Mouse (Mus musculus) hindbrain, embryonic 15.5 days (tissue): ENCODE data around the gene Cd300a. TPM values are rescaled to one million over a fixed set of nuclear protein-coding genes. Genes with fewer than 3 reads are reported as not detected.
A peak's percentile ranks its signal among the peaks of the same experiment; 100 is the strongest.
"Not testable (repeated sequence)": the region's sequence is repeated elsewhere in the genome, so short reads cannot be mapped to it uniquely, and the experiment has no call there.

ENCODE experiments used
- ATAC-seq: fragments of 200-750 bp; cut with Nextera tagmentation; 2 replicates; pipeline ENCODE4 v1.8.0; 2017; ENCODE audit warnings: low read depth, moderate number of reproducible peaks, moderate TSS enrichment; ENCODE audit not compliant: low FRiP score
- H3K27ac ChIP-seq: fragments of 300-500 bp; sonication (generic); replicated peaks from 2 replicates; pipeline ENCODE4 v1.5.1; 2015; ENCODE audit warnings: mild to moderate bottlenecking, inconsistent platforms
- H3K27me3 ChIP-seq: fragments of 300-500 bp; sonication (generic); 2 replicates; pipeline ENCODE4 v1.6.1; 2015; ENCODE audit warnings: control low read depth, inconsistent platforms
- H3K36me3 ChIP-seq: fragments of 300-500 bp; sonication (generic); 2 replicates; pipeline ENCODE4 v1.6.1; 2015; ENCODE audit warnings: control low read depth, inconsistent platforms
- H3K4me1 ChIP-seq: fragments of 300-500 bp; sonication (generic); replicated peaks from 2 replicates; pipeline ENCODE4 v1.6.1; 2015; ENCODE audit warnings: control low read depth, inconsistent platforms
- H3K4me2 ChIP-seq: fragments of 300-500 bp; sonication (generic); 2 replicates; pipeline ENCODE4 v1.6.1; 2015; ENCODE audit warnings: moderate library complexity, mild to moderate bottlenecking, inconsistent platforms
- H3K4me3 ChIP-seq: fragments of 300-500 bp; sonication (generic); 2 replicates; pipeline ENCODE4 v1.5.1; 2015; ENCODE audit warnings: mild to moderate bottlenecking, inconsistent platforms
- H3K9ac ChIP-seq: fragments of 300-500 bp; sonication (generic); 2 replicates; pipeline ENCODE4 v1.6.1; 2015; ENCODE audit warnings: inconsistent platforms
- H3K9me3 ChIP-seq: fragments of 300-500 bp; sonication (generic); 2 replicates; pipeline ENCODE4 v1.6.1; 2016; ENCODE audit warnings: control low read depth, inconsistent platforms
- WGBS: fragments of 180-500 bp; shearing (Covaris S2); methylation state at CpG from one replicate; pipeline ENCODE4 v1.1.7; 2015; 5-methylcytosine and 5-hydroxymethylcytosine counted together
- polyA plus RNA-seq: library from polyadenylated mRNA; unstranded; fragments of >200 nt; fragmentation: Nextera tagmentation; extraction: Ambion mirVana; gene quantifications from 2 replicates; pipeline ENCODE4 v1.2.1, GENCODE M21; 2015

Gene Cd300a
- polyA plus RNA-seq, 1 experiment from 2014 or later = 1.4 TPM

DNA sequence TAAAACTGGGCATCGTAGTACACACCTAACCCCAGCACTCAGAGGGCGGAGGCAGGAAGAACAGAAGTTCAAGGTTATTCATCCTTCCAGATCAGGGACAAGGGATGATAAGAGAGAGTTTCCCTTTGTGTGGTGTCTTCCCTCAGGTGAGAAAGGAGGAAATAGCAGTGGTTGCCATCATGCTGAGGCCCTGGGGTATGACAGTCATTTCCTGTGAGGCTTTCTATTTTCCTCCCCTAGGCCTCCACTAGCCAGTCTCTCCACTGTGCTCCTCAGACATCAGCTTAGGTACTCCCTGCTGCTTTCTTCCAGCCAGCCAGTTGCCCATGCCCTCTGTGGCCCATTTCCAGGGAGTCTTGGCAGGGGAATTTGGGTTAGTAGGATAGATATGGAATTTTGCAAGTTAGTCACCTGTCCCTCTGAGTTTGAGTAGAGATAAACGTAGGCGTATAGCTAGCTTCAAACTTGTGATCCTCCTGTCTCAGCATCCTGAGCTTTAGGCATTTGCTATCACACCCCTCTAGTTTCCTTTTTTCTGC, 6.5 kb upstream of the Cd300a start:
- Histone ChIP-seq H3K4me2 (no peak overlapping the region), H3K9me3 (no peaks in the 10 kb centered on the region), H3K27ac (no peak overlapping the region), H3K27me3 (no peaks in the 10 kb centered on the region), H3K4me3 (no peak overlapping the region), H3K36me3 (no peaks in the 10 kb centered on the region), H3K9ac (no peak overlapping the region), H3K4me1 (no peaks in the 10 kb centered on the region)
- WGBS = 93% methylated on average over 4 of the region's 4 CpGs
- no peak for ATAC-seq

DNA sequence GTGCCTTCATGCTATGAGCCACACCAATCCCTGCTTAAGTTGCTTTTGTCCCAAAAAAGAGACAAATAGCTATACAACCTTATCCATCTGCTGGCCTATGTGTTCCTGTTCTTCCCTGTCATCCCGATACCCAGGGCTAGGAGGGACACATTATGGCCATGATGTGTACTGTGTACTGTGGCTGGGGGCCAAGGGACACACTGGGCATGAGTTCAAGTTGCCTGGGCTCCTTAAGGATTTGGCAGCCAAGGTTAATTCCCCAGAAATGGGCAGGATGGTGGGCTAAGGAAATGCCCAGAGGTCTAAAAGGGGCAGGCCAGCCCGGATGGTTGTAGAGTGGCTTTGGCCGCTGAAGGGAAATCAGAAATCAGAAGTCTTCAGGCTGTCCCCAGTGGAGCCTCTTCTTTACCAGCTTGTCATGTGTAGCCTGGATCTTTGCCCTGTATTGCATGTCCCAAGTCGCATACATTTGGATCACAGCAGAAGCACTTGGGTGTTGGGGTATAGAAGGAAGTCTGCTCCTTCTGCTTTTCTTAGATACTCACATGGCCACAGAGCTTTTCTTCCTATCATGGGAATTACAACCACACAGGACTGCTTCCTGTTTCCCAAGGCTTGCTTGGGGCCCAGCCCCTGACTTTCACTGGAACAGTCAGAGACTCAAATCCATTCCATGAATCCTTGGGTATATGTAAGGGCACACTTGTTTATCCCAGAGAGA, 5.3 kb upstream of the Cd300a start:
- no peak overlapping the region for H3K9ac ChIP-seq
- H3K27ac ChIP-seq = no peak overlapping the region; the same call in 1 of the 2 replicates
- H3K4me3 ChIP-seq = no peak overlapping the region
- WGBS = 76% methylated on average over 4 of the region's 4 CpGs
- H3K36me3 ChIP-seq = no peaks in the 10 kb centered on the region
- no peak overlapping the region for H3K4me2 ChIP-seq
- H3K9me3 ChIP-seq = no peaks in the 10 kb centered on the region
- H3K27me3 ChIP-seq = no peaks in the 10 kb centered on the region
- no peak for ATAC-seq
- H3K4me1 ChIP-seq = no peaks in the 10 kb centered on the region

DNA sequence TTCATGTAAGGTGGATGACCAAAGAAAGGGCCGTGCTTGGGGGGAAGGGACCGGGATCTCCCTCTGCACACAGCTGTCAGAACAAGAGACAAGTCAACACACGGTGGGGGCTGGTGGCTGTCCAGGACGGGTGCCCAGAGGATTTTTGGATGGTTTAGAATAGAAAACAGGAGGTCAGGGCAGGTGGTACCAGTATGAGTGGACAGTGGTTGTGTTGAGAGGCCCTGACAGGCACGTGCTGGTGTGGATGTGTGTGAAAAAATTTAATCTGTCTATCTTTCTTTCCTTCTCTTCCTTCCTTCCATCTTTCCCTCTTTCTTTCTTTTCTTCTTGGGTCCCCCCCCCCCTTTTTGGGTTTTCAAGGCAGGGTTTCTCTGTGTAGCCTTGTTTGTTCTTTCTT, 701 bp downstream of the Cd300a start:
- ATAC-seq = no peak
- Histone ChIP-seq H3K27me3 (no peaks in the 10 kb centered on the region), H3K4me2 (peak overlapping the region; percentile 16; the same call in 1 of the 2 replicates), H3K36me3 (no peaks in the 10 kb centered on the region), H3K9ac (no peak overlapping the region), H3K27ac (no peak overlapping the region), H3K4me3 (no peak overlapping the region), H3K9me3 (no peaks in the 10 kb centered on the region), H3K4me1 (no peaks in the 10 kb centered on the region)
- 59% methylated on average over 5 of the region's 5 CpGs for WGBS

DNA sequence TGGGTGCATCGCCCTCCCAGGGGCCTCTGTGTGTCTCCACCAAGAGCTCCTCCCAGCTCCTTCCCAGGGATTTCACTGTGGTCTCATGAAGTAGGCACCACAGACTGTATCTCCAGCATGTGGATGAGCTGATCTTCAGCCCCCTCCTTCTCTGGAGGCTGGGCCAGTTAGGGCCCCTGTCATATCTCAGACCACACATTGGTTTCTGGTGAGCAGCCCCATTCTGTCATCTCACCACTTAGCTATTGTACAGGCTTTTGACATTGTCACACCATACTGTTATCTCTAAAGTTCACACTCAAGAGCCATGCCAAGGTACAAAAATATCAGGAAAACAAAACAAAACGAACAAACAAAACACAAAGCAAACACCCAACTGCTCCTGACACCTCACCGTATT, 6.2 kb downstream of the Cd300a start:
- Histone ChIP-seq H3K4me3 (no peak overlapping the region), H3K9ac (no peak overlapping the region), H3K27ac (no peak overlapping the region), H3K9me3 (no peaks in the 10 kb centered on the region), H3K4me2 (no peak overlapping the region), H3K27me3 (no peaks in the 10 kb centered on the region), H3K36me3 (no peaks in the 10 kb centered on the region), H3K4me1 (no peaks in the 10 kb centered on the region)
- no peak for ATAC-seq
- 81% methylated on average over 3 of the region's 3 CpGs for WGBS

DNA sequence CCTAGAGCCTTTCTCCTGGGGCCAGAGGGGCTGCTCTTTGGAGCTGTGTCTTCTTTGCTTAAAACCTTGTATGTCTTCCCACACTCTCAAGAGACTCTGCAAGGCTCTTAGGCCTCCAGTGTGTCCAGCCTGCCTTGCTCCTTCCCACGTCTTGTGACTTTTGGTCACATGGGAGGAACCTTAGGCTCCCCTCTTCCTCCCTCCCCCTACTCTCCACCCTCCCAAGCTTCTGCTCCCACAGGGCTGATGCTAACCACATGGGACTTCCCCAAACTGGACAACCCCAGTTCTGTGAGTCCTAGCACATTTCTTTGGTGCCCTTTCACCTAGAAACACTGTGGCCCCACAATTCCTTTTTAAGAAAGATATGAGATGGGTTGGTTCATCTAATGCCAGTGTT, 8.2 kb downstream of the Cd300a start:
- H3K4me1 ChIP-seq = no peaks in the 10 kb centered on the region
- 64% methylated on average over 1 of the region's 1 CpGs for WGBS
- H3K27ac ChIP-seq = no peak overlapping the region
- no peaks in the 10 kb centered on the region for H3K9me3 ChIP-seq
- H3K27me3 ChIP-seq = no peaks in the 10 kb centered on the region
- no peak overlapping the region for H3K4me3 ChIP-seq
- no peak overlapping the region for H3K9ac ChIP-seq
- no peaks in the 10 kb centered on the region for H3K36me3 ChIP-seq
- no peak overlapping the region for H3K4me2 ChIP-seq
- no peak for ATAC-seq

DNA sequence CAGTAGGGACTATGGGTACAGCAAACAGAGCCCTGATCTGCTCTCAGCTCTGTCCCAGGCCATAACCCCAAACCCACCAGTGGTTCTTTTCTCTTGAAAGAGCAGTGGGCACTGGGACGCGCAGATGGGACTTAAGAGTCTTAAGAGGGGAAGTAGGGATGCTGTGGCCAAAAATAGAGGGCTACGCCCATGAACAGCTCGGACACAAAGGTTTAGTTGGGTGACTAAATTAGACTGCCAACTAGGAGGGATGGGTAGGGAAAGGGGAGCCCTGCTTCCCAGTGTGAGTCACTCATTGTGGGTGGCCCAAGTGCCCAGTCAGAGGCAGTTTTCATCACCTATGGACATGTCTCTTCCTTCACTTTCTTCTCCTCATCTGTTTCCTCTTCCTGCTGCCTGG, 13.4 kb downstream of the Cd300a start:
- 95% methylated on average over 4 of the region's 4 CpGs for WGBS
- Histone ChIP-seq H3K4me2 (no peak overlapping the region), H3K27ac (no peak overlapping the region), H3K4me3 (no peak overlapping the region), H3K9me3 (no peaks in the 10 kb centered on the region), H3K9ac (no peak overlapping the region), H3K36me3 (no peaks in the 10 kb centered on the region), H3K27me3 (no peaks in the 10 kb centered on the region), H3K4me1 (no peaks in the 10 kb centered on the region)
- ATAC-seq = no peak

DNA sequence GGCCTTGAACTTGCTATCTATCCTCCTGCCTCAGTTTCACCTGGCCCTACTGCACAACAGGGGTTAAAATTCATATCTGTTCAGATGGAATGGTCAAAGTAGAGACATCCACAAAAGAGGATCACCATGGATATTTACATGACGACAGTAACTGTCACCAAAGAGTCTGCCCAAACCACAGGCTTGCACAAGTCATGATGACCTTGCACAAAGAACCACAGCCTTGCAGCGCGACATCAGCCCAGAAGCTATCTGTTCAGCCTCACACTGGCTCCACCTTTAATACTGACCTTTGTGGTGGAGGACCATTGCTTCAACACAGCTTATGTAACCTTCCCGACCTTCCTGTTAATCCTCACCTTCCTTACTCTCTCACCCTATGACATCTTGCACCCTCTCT, 17.7 kb downstream of the Cd300a start:
- Histone ChIP-seq H3K36me3 (no peaks in the 10 kb centered on the region), H3K9me3 (no peaks in the 10 kb centered on the region), H3K4me2 (no peak overlapping the region), H3K4me1 (no peaks in the 10 kb centered on the region), H3K4me3 (no peak overlapping the region), H3K27ac (no peak overlapping the region), H3K27me3 (no peaks in the 10 kb centered on the region), H3K9ac (no peak overlapping the region)
- no peak for ATAC-seq
- WGBS = 92% methylated on average over 4 of the region's 4 CpGs

DNA sequence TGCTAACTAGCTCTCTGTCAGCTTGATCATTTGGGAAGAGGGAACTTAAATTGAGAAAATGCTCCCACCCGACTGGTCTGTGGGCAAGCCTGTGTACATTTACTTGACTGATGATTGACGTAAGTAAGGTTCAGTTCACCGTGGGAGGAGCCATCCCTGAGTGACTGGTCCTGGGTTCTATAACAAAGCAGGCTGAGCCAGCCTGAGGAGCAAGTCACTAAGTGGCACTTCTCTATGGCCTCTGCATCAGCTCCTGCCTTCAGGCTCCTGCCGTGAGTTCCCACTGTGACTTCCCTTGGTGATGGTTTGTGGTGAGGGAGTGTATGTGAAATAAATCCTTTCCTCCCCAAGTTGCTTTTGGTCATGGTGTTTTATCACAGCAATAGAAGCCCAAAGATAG, 18.2 kb downstream of the Cd300a start:
- Histone ChIP-seq H3K27ac (no peak overlapping the region), H3K4me2 (no peak overlapping the region), H3K27me3 (no peaks in the 10 kb centered on the region), H3K36me3 (no peaks in the 10 kb centered on the region), H3K4me3 (no peak overlapping the region), H3K9ac (no peak overlapping the region), H3K4me1 (no peaks in the 10 kb centered on the region), H3K9me3 (no peaks in the 10 kb centered on the region)
- no peak for ATAC-seq
- WGBS = 55% methylated on average over 4 of the region's 4 CpGs

DNA sequence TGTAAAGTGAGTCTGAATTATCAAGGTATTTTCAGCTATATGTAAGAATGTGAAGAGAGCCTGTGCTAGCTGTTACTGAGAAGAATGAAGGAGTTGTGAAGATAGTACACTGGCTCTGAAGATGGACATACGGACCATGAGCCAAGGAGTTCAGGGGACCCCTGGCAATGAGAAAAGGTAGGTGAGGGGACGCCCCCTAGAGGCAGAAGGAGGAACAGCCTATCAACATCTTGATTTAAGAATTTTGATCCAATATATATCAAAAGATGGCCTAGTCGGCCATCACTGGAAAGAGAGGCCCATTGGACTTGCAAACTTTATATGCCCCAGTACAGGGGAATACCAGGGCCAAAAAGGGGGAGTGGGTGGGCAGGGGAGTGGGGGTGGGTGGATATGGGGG, 19.7 kb downstream of the Cd300a start:
- not testable (repeated sequence) for H3K4me1 ChIP-seq, H3K4me2 ChIP-seq, H3K36me3 ChIP-seq, H3K9ac ChIP-seq, H3K4me3 ChIP-seq, H3K27ac ChIP-seq, ATAC-seq, H3K27me3 ChIP-seq, H3K9me3 ChIP-seq
- 52% methylated on average over 3 of the region's 3 CpGs for WGBS

DNA sequence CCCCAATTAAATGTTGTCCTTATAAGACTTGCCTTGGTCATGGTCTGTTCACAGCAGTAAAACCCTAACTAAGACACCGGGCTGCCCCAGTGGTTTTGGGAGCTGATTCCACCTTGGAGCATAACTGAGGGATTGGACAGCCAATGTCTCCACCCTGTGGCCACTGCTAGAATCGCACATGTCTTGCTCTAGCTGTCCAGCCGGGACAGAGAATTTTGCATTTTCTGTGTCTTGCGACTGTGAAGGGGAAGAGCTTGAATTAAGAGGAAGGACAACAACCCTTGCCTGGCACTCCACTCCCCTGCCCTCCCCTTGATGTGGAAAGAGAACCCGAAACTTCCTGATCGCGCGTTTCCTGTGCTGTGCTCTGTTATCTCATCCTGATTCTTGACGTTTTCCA, 23.0 kb downstream of the Cd300a start:
- WGBS = 16% methylated on average over 9 of the region's 9 CpGs
- Histone ChIP-seq H3K27me3 (peaks cover 3% of the 10 kb centered on the region; the same call in 1 of the 2 replicates), H3K27ac (no peak overlapping the region), H3K9me3 (no peaks in the 10 kb centered on the region), H3K36me3 (no peaks in the 10 kb centered on the region), H3K4me3 (no peak overlapping the region), H3K4me1 (no peaks in the 10 kb centered on the region), H3K9ac (no peak overlapping the region), H3K4me2 (no peak overlapping the region)
- ATAC-seq = no peak

DNA sequence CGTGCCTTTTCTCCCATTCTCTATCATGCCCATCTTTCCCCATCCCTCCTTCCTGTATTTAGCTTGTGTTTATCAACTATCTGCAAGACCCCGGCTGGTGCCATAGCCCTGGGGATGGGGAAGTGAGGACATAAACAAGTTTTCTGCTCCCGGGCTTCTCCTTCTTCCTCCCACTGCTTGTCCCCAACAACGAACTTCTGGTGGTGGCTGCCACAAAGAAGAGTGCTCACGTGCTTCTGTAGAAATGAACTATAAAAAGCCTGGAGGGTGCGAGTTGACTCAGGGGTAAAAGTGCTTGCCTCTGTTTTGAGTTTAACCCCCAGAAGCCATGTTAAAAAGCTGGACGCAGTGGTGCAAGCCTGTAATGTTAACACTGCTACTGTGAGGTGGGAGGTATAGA, 25.1 kb downstream of the Cd300a start:
- Histone ChIP-seq H3K36me3 (no peaks in the 10 kb centered on the region), H3K4me2 (no peak overlapping the region), H3K4me1 (no peaks in the 10 kb centered on the region), H3K27ac (no peak overlapping the region), H3K9me3 (no peaks in the 10 kb centered on the region), H3K9ac (no peak overlapping the region), H3K4me3 (no peak overlapping the region), H3K27me3 (peaks cover 3% of the 10 kb centered on the region; the same call in 1 of the 2 replicates)
- 68% methylated on average over 7 of the region's 7 CpGs for WGBS
- ATAC-seq = no peak

DNA sequence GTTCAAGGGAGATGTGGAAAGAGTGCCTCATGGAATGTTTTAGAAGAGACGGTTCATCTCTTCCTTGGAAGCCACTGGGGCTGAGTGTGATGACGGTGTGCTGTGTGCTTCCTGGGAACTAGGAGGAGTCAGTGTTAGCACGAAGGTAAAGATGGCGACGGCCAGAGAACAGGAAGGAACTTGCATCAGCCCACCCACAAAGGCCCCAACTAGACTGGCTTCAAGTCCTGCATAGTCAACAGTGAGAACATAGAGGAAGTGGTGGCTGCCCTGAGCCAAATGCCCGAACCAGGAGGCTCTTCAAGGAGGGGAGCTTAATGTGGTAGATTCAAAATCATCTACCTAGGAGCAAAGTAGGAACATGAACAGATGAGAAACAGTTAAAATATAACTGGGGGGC, 27.3 kb downstream of the Cd300a start:
- H3K27ac ChIP-seq = no peak overlapping the region
- WGBS = 88% methylated on average over 6 of the region's 6 CpGs
- H3K9ac ChIP-seq = no peak overlapping the region
- H3K9me3 ChIP-seq = no peaks in the 10 kb centered on the region
- no peak overlapping the region for H3K4me2 ChIP-seq
- no peak overlapping the region for H3K4me3 ChIP-seq
- no peak for ATAC-seq
- H3K27me3 ChIP-seq = peaks cover 3% of the 10 kb centered on the region; the same call in 1 of the 2 replicates
- no peaks in the 10 kb centered on the region for H3K4me1 ChIP-seq
- no peaks in the 10 kb centered on the region for H3K36me3 ChIP-seq

DNA sequence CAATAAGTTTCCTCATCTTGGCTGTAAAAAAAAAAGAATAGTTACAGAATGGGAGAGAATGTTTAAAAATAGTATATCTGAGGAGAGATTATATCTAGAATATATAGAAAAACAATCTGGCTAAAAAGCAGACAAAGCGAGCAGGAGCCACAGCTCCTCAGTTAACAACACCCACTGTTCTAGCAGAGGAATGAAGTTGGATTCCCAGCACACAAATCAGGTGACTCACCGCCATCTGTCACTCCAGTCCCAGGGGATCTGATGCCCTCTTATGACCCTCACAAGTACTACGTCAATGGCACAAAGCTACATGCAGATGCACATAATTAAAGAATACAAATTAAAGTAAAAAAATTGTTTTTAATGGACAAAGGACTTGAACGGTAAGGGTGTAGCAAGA, 32.6 kb downstream of the Cd300a start:
- Histone ChIP-seq H3K4me1 (no peaks in the 10 kb centered on the region), H3K9me3 (no peaks in the 10 kb centered on the region), H3K4me3 (no peak overlapping the region), H3K27ac (no peak overlapping the region), H3K36me3 (no peaks in the 10 kb centered on the region), H3K9ac (no peak overlapping the region), H3K4me2 (no peak overlapping the region), H3K27me3 (no peaks in the 10 kb centered on the region)
- no peak for ATAC-seq
- 67% methylated on average over 4 of the region's 4 CpGs for WGBS
